Mouse (Mus musculus) heart, embryonic 16.5 days (tissue): ENCODE results near the gene Clip4. TPM values are rescaled to one million over a fixed set of nuclear protein-coding genes. Genes with fewer than 3 reads are reported as not detected.

Experiments
- ATAC-seq: fragments of 200-750 bp; cut with Nextera tagmentation; replicated peaks from 2 replicates; pipeline ENCODE4 v1.8.0; 2017; ENCODE audit warnings: moderate number of reproducible peaks; ENCODE audit not compliant: insufficient read depth, low FRiP score; ENCODE audit errors: extremely low read depth
- H3K27ac ChIP-seq: fragments of 300-500 bp; sonication (generic); 2 replicates; pipeline ENCODE4 v1.5.1; 2014; ENCODE audit warnings: mild to moderate bottlenecking, low read length, control low read depth, moderate library complexity
- H3K27me3 ChIP-seq: fragments of 300-500 bp; sonication (generic); 2 replicates; pipeline ENCODE4 v1.6.1; 2014; ENCODE audit warnings: low read length, mixed read lengths; ENCODE audit not compliant: control insufficient read depth, insufficient read depth
- H3K36me3 ChIP-seq: fragments of 300-500 bp; sonication (generic); 2 replicates; pipeline ENCODE4 v1.6.1; 2014; ENCODE audit not compliant: control insufficient read depth, insufficient read depth
- H3K4me1 ChIP-seq: fragments of 300-500 bp; sonication (generic); 2 replicates; pipeline ENCODE4 v1.6.1; 2014; ENCODE audit warnings: low read length, mixed read lengths; ENCODE audit not compliant: control insufficient read depth, insufficient read depth
- H3K4me2 ChIP-seq: fragments of 300-500 bp; sonication (generic); 2 replicates; pipeline ENCODE4 v1.6.1; 2014; ENCODE audit warnings: low read depth, mild to moderate bottlenecking, control low read depth, low read length
- H3K4me3 ChIP-seq: fragments of 300-500 bp; sonication (generic); 2 replicates; pipeline ENCODE4 v1.5.1; 2014; ENCODE audit warnings: mild to moderate bottlenecking, control low read depth, low read length
- H3K9ac ChIP-seq: fragments of 300-500 bp; sonication (generic); 2 replicates; pipeline ENCODE4 v1.6.1; 2014; ENCODE audit warnings: low read length, control low read depth
- H3K9me3 ChIP-seq: fragments of 300-500 bp; sonication (generic); replicated peaks from 2 replicates; pipeline ENCODE4 v1.6.1; 2016; ENCODE audit warnings: low read length; ENCODE audit not compliant: control insufficient read depth
- WGBS: fragments of 180-500 bp; shearing (Covaris S2); extraction: QIAGEN DNeasy Blood & Tissue Kit; methylation state at CpG from one replicate; pipeline ENCODE4 v1.1.7; 2014; 5-methylcytosine and 5-hydroxymethylcytosine counted together
- polyA plus RNA-seq: library from polyadenylated mRNA; unstranded; fragments of >200 nt; fragmentation: Nextera tagmentation; extraction: Ambion mirVana; gene quantifications from 2 replicates; pipeline ENCODE4 v1.2.1, GENCODE M21; 2015

The Clip4 gene
- polyA plus RNA-seq, 1 experiment from 2014 or later: 35.8 TPM

GRCm38 (mm10) chr17:71803876-71804275 is 35.6 kb downstream of the Clip4 start:
- Histone ChIP-seq H3K36me3 (peaks cover 22% of the 10 kb centered on the region), H3K27me3 (no peaks in the 10 kb centered on the region), H3K4me1 (no peaks in the 10 kb centered on the region), H3K9me3 (no peaks in the 10 kb centered on the region), H3K4me2 (no peak overlapping the region), H3K9ac (no peak overlapping the region), H3K4me3 (no peak overlapping the region), H3K27ac (no peak overlapping the region)
- ATAC-seq: no peak
- WGBS: 89% methylated on average over 4 of the region's 4 CpGs

- no peak overlapping the region for H3K9ac ChIP-seq
- H3K4me2 ChIP-seq: 0 out of 2 replicates have a peak overlapping the region, but pooled peaks have one; percentile 10
- peak; percentile 88 for ATAC-seq
- peaks cover 3% of the 10 kb centered on the region; the same call in 1 of the 2 replicates for H3K36me3 ChIP-seq
- H3K9me3 ChIP-seq: no peaks in the 10 kb centered on the region
- 13% methylated on average over 8 of the region's 8 CpGs for WGBS
- H3K27me3 ChIP-seq: no peaks in the 10 kb centered on the region
- H3K4me1 ChIP-seq: peaks cover 25% of the 10 kb centered on the region
- H3K27ac ChIP-seq: peak overlapping the region; percentile 76
- H3K4me3 ChIP-seq: no peak overlapping the region
Measured at GRCm38 (mm10) chr17:71811070-71811469, 42.8 kb downstream of the Clip4 start.

- no peak overlapping the region for H3K4me2 ChIP-seq
- H3K27ac ChIP-seq: no peak overlapping the region
- WGBS: 85% methylated on average over 8 of the region's 8 CpGs
- H3K4me3 ChIP-seq: no peak overlapping the region
- no peaks in the 10 kb centered on the region for H3K9me3 ChIP-seq
- peaks cover 12% of the 10 kb centered on the region; the same call in 1 of the 2 replicates for H3K36me3 ChIP-seq
- no peaks in the 10 kb centered on the region for H3K27me3 ChIP-seq
- peaks cover 14% of the 10 kb centered on the region for H3K4me1 ChIP-seq
- ATAC-seq: no peak
- no peak overlapping the region for H3K9ac ChIP-seq
Measured at GRCm38 (mm10) chr17:71816136-71816864, 48.0 kb downstream of the Clip4 start.

- H3K4me3 ChIP-seq: no peak overlapping the region
- ATAC-seq: no peak
- H3K4me2 ChIP-seq: no peak overlapping the region
- H3K27me3 ChIP-seq: no peaks in the 10 kb centered on the region
- no peak overlapping the region for H3K27ac ChIP-seq
- peaks cover 10% of the 10 kb centered on the region for H3K4me1 ChIP-seq
- 83% methylated on average over 8 of the region's 8 CpGs for WGBS
- peaks cover 13% of the 10 kb centered on the region; the same call in 1 of the 2 replicates for H3K36me3 ChIP-seq
- no peaks in the 10 kb centered on the region for H3K9me3 ChIP-seq
- H3K9ac ChIP-seq: no peak overlapping the region
Measured at GRCm38 (mm10) chr17:71823622-71824306, 55.5 kb downstream of the Clip4 start.

- Histone ChIP-seq H3K36me3 (peaks cover 19% of the 10 kb centered on the region), H3K9me3 (no peaks in the 10 kb centered on the region), H3K4me3 (no peak overlapping the region), H3K27ac (no peak overlapping the region), H3K4me2 (no peak overlapping the region), H3K9ac (no peak overlapping the region), H3K27me3 (no peaks in the 10 kb centered on the region), H3K4me1 (peaks cover 10% of the 10 kb centered on the region)
- 32% methylated on average over 3 of the region's 3 CpGs for WGBS
- ATAC-seq: peak; percentile 39; the same call in 1 of the 2 replicates
Measured at GRCm38 (mm10) chr17:71826603-71827002, 58.3 kb downstream of the Clip4 start.

GRCm38 (mm10) chr17:71827627-71828026 is 59.4 kb downstream of the Clip4 start:
- H3K9ac ChIP-seq: no peak overlapping the region
- 53% methylated on average over 8 of the region's 8 CpGs for WGBS
- H3K9me3 ChIP-seq: no peaks in the 10 kb centered on the region
- no peak overlapping the region for H3K4me2 ChIP-seq
- peaks cover 23% of the 10 kb centered on the region for H3K36me3 ChIP-seq
- H3K27me3 ChIP-seq: no peaks in the 10 kb centered on the region
- no peak overlapping the region for H3K27ac ChIP-seq
- no peak for ATAC-seq
- no peak overlapping the region for H3K4me3 ChIP-seq
- peaks cover 10% of the 10 kb centered on the region for H3K4me1 ChIP-seq

- Histone ChIP-seq H3K9ac (no peak overlapping the region), H3K27ac (no peak overlapping the region), H3K27me3 (no peaks in the 10 kb centered on the region), H3K9me3 (no peaks in the 10 kb centered on the region), H3K4me2 (no peak overlapping the region), H3K4me1 (peaks cover 10% of the 10 kb centered on the region), H3K4me3 (no peak overlapping the region), H3K36me3 (peaks cover 23% of the 10 kb centered on the region)
- ATAC-seq: no peak
- WGBS: 47% methylated on average over 12 of the region's 12 CpGs
Measured at GRCm38 (mm10) chr17:71828647-71829414, 60.6 kb downstream of the Clip4 start.

GRCm38 (mm10) chr17:71831960-71832359 is 63.7 kb downstream of the Clip4 start:
- Histone ChIP-seq H3K27ac (no peak overlapping the region), H3K27me3 (no peaks in the 10 kb centered on the region), H3K4me3 (no peak overlapping the region), H3K9me3 (no peaks in the 10 kb centered on the region), H3K36me3 (peaks cover 19% of the 10 kb centered on the region), H3K9ac (no peak overlapping the region), H3K4me1 (peaks cover 4% of the 10 kb centered on the region), H3K4me2 (no peak overlapping the region)
- WGBS: 85% methylated on average over 3 of the region's 3 CpGs
- ATAC-seq: no peak
